Mouse (Mus musculus) embryonic fibroblast, embryonic 13.5 days (primary cell): Measurements from ENCODE around the gene Ugt1a7c.

Source experiments
- CTCF ChIP-seq: IDR thresholded peaks from 2 replicates; pipeline ENCODE4 v1.5.1; 2011; ENCODE audit warnings: mild to moderate bottlenecking, control low read depth, low read length, moderate library complexity, borderline replicate concordance; ENCODE audit not compliant: insufficient read depth
- POLR2A ChIP-seq: IDR thresholded peaks from 2 replicates; pipeline ENCODE4 v1.6.1; 2011; ENCODE audit warnings: low read depth, mild to moderate bottlenecking, control low read depth, low read length, moderate library complexity

DNA sequence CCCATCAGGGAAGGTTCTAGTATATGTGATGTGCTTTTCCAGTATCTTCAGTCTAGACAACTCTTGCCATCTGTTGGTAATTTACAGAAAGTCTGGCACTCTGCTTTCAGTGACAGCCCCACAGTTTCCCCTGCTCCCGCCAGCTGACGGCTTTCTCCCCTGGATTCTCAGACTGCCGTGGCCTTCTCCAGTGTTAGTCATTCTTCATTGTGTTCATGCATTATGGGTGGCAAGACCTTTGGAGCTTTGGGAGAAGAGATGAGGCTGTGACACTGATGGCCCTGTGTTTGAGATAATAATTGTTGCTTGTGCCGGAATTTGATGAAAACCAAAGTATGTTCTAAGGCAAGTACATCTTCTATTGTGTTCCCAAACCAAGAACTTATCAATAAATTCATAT is 123.7 kb downstream of the Ugt1a7c start:
- TF ChIP-seq POLR2A (no peak), CTCF (no peak)
